31 mouse cellular contexts compared by ENCODE assay signal in genomic region chr16:8418126-8418525, GRCm38 (mm10). TPM values are rescaled to one million over a fixed set of nuclear protein-coding genes. Genes with fewer than 3 reads are reported as not detected.
"Had no signal": no experiment of that assay in that cellular context is flagged by ENCODE, and none has a peak within 500 bp of the region (broad histone marks: within the 10 kb centered on the region; RNA-seq: fewer than 3 reads in every experiment).

No protein-coding gene starts in this region.

- H3K4me3 ChIP-seq: heart, embryonic 13.5 days; heart, embryonic 15.5 days; hindbrain, embryonic 13.5 days; hindbrain, embryonic 15.5 days; kidney, embryonic 15.5 days; left cerebral cortex, adult 2 months; limb, embryonic 13.5 days; limb, embryonic 15.5 days; liver, embryonic 12.5 days had no signal

- H3K4me1 ChIP-seq: heart, embryonic 13.5 days; heart, embryonic 15.5 days; hindbrain, embryonic 15.5 days; limb, embryonic 13.5 days; limb, embryonic 15.5 days; liver, embryonic 12.5 days had no signal

- H3K36me3 ChIP-seq: heart, embryonic 13.5 days; heart, embryonic 15.5 days; hindbrain, embryonic 13.5 days; hindbrain, embryonic 15.5 days; kidney, embryonic 15.5 days; limb, embryonic 13.5 days; limb, embryonic 15.5 days; liver, embryonic 12.5 days had no signal

- H3K27ac ChIP-seq: heart, embryonic 13.5 days; heart, embryonic 15.5 days; hindbrain, embryonic 15.5 days; hindbrain, postnatal 0 days; kidney, embryonic 15.5 days; kidney, postnatal 0 days; left cerebral cortex, adult 2 months; limb, embryonic 13.5 days; limb, embryonic 15.5 days; liver, embryonic 12.5 days; liver, embryonic 14.5 days had no signal

- H3K9me3 ChIP-seq: heart, embryonic 13.5 days; heart, embryonic 15.5 days; hindbrain, embryonic 13.5 days; hindbrain, embryonic 15.5 days; kidney, embryonic 15.5 days; limb, embryonic 13.5 days; limb, embryonic 15.5 days; liver, embryonic 12.5 days had no signal

- DNase-seq: gastrocnemius, postnatal 14 days; gastrocnemius, postnatal 36 days; heart, adult 18-20 months; kidney, adult 11 months; kidney, adult 2 months; kidney, adult 9 months; kidney, postnatal 14 days; kidney, postnatal 36 days; layer of hippocampus, adult 9-11 months had no signal

RNA-seq across cellular contexts. Expression of gene Tmem114, which starts 6.8 kb away (rescaled TPM):
- total RNA-seq: gastrocnemius, adult 18-20 months; gastrocnemius, adult 8-10 months; gastrocnemius, postnatal 14 days; gastrocnemius, postnatal 36 days; heart, adult 18-20 months; heart, adult 8-10 months; heart, postnatal 25 days; liver, adult 2 months had no signal
- polyA plus RNA-seq: heart, embryonic 11.5 days; heart, embryonic 13.5 days; heart, embryonic 15.5 days; heart, postnatal 0 days; intestine, embryonic 16.5 days; kidney, adult 2 months; kidney, postnatal 0 days; large intestine, adult 2 months; limb, embryonic 11.5 days; limb, embryonic 15.5 days; liver, adult 2 months; liver, embryonic 12.5 days had no signal
